Mouse (Mus musculus) thymus, adult 2 months (tissue): ENCODE results near the gene Nrxn2. TPM values are rescaled to one million over a fixed set of nuclear protein-coding genes. Genes with fewer than 3 reads are reported as not detected.

Experiments
- DNase-seq: peaks from one replicate; pipeline ENCODE4 v3.0.0; 2021
- H3K27ac ChIP-seq: fragments of 200-500 bp; 2 replicates; pipeline ENCODE4 v1.5.1; 2012; ENCODE audit warnings: low read length, control low read depth; ENCODE audit not compliant: control insufficient read depth, insufficient read depth
- H3K27me3 ChIP-seq: fragments of 200-500 bp; 2 replicates; pipeline ENCODE4 v1.6.1; 2012; ENCODE audit warnings: mild to moderate bottlenecking, low read length, moderate library complexity, mixed read lengths; ENCODE audit not compliant: control insufficient read depth, insufficient read depth
- H3K36me3 ChIP-seq: fragments of 200-500 bp; 2 replicates; pipeline ENCODE4 v1.6.1; 2012; ENCODE audit warnings: mild to moderate bottlenecking, low read length, moderate library complexity; ENCODE audit not compliant: control insufficient read depth, insufficient read depth
- H3K4me1 ChIP-seq: fragments of 200-500 bp; replicated peaks from 2 replicates; pipeline ENCODE4 v1.6.1; 2012; ENCODE audit warnings: low read length; ENCODE audit not compliant: control insufficient read depth, insufficient read depth
- H3K4me3 ChIP-seq: fragments of 200-500 bp; 2 replicates; pipeline ENCODE4 v1.5.1; 2012; ENCODE audit warnings: mild to moderate bottlenecking, low read length, control low read depth, moderate library complexity; ENCODE audit not compliant: control insufficient read depth, insufficient read depth
- CTCF ChIP-seq: fragments of 200-500 bp; IDR thresholded peaks from 2 replicates; pipeline ENCODE4 v1.5.1; 2012; ENCODE audit warnings: mild to moderate bottlenecking, control low read depth, low read length, moderate library complexity, borderline replicate concordance; ENCODE audit not compliant: control insufficient read depth, poor library complexity, insufficient read depth; ENCODE audit errors: extremely low read depth
- POLR2A ChIP-seq: fragments of 200-500 bp; IDR thresholded peaks from 2 replicates; pipeline ENCODE4 v1.6.1; 2012; ENCODE audit warnings: mild to moderate bottlenecking, low read length, control low read depth, moderate library complexity; ENCODE audit not compliant: control insufficient read depth, poor library complexity, insufficient read depth; ENCODE audit errors: extremely low read depth
- WGBS: fragments of 180-500 bp; shearing (Covaris S2); methylation state at CpG from one replicate; pipeline ENCODE4 v1.1.7; 2018; 5-methylcytosine and 5-hydroxymethylcytosine counted together
- polyA plus RNA-seq: library from polyadenylated mRNA; depleted of rRNA; stranded (reverse); fragments of >200 nt; gene quantifications from 2 replicates; pipeline ENCODE4 v1.2.3, GENCODE M21; 2012

Gene Nrxn2
- polyA plus RNA-seq, 1 experiment, result 1.5 TPM

- Histone ChIP-seq H3K4me1 (no peaks in the 10 kb centered on the region), H3K27me3 (no peaks in the 10 kb centered on the region; the same call in 1 of the 2 replicates), H3K36me3 (no peaks in the 10 kb centered on the region), H3K27ac (no peak overlapping the region), H3K4me3 (no peak overlapping the region)
- DNase-seq, result no peak
- no peak for TF ChIP-seq POLR2A
- TF ChIP-seq CTCF, result no peak
- 56% methylated on average over 10 of the region's 10 CpGs for WGBS
These were observed 88.9 kb downstream of the Nrxn2 start for GRCm38 (mm10) chr19:6507393-6507792.

- H3K27me3 ChIP-seq, result no peaks in the 10 kb centered on the region
- H3K4me3 ChIP-seq, result no peak overlapping the region
- TF ChIP-seq CTCF, result no peak
- no peak for TF ChIP-seq POLR2A
- H3K4me1 ChIP-seq, result no peaks in the 10 kb centered on the region
- 75% methylated on average over 10 of the region's 10 CpGs for WGBS
- no peaks in the 10 kb centered on the region for H3K36me3 ChIP-seq
- no peak for DNase-seq
- H3K27ac ChIP-seq, result no peak overlapping the region
These were observed 91.3 kb downstream of the Nrxn2 start for GRCm38 (mm10) chr19:6509881-6510280.

DNA sequence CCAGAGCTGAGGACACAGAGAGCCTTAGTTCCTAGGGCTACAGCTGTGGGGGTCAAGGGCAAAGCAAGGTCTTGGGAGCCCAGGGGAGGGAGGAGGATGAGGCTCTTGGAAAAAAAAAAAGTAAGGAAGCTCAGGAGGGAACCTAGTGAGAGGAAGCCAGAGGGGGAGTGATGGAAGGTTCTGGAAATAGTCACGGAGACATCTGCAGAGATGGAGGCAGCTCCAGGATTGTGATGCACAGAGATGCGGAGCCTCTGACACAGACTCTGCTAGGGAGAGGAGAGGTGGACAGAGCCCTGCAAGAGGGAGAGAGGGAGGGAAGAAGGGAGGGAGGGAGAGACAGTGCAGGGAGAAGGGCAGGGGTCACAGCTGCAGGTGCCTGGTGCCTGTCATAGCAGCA, 92.0 kb downstream of the Nrxn2 start:
- Histone ChIP-seq H3K4me1 (no peaks in the 10 kb centered on the region), H3K27ac (no peak overlapping the region), H3K27me3 (no peaks in the 10 kb centered on the region), H3K4me3 (no peak overlapping the region), H3K36me3 (no peaks in the 10 kb centered on the region)
- no peak for DNase-seq
- TF ChIP-seq POLR2A (no peak), CTCF (no peak)
- WGBS, result 90% methylated on average over 2 of the region's 2 CpGs

- Histone ChIP-seq H3K27me3 (no peaks in the 10 kb centered on the region), H3K4me3 (no peak overlapping the region), H3K36me3 (no peaks in the 10 kb centered on the region), H3K27ac (no peak overlapping the region), H3K4me1 (no peaks in the 10 kb centered on the region)
- TF ChIP-seq CTCF (no peak), POLR2A (no peak)
- WGBS, result 30% methylated on average over 15 of the region's 15 CpGs
- no peak for DNase-seq
These were observed 95.0 kb downstream of the Nrxn2 start for GRCm38 (mm10) chr19:6513389-6514139.

- H3K27me3 ChIP-seq, result no peaks in the 10 kb centered on the region
- H3K36me3 ChIP-seq, result no peaks in the 10 kb centered on the region
- H3K4me3 ChIP-seq, result no peak overlapping the region
- H3K27ac ChIP-seq, result no peak overlapping the region
- whole genome bisulfite sequencing, result 91% methylated on average over 6 of the region's 6 CpGs
- no peak for DNase-seq
- TF ChIP-seq POLR2A (no peak), CTCF (no peak)
- H3K4me1 ChIP-seq, result no peaks in the 10 kb centered on the region
These were observed 96.4 kb downstream of the Nrxn2 start for GRCm38 (mm10) chr19:6514940-6515339.

- Histone ChIP-seq H3K27ac (no peak overlapping the region), H3K4me1 (no peaks in the 10 kb centered on the region), H3K4me3 (no peak overlapping the region), H3K36me3 (no peaks in the 10 kb centered on the region), H3K27me3 (no peaks in the 10 kb centered on the region)
- no peak for DNase-seq
- TF ChIP-seq CTCF (no peak), POLR2A (no peak)
- WGBS, result 43% methylated on average over 5 of the region's 5 CpGs
These were observed 96.9 kb downstream of the Nrxn2 start for GRCm38 (mm10) chr19:6515448-6515847.
